Mouse (Mus musculus) forebrain, embryonic 10.5 days (tissue): Measurements from ENCODE around the gene Slc24a2. TPM values are rescaled to one million over a fixed set of nuclear protein-coding genes. Genes with fewer than 3 reads are reported as not detected.

ENCODE experiments used
- DNase-seq: peaks from one replicate; pipeline ENCODE4 v3.0.0-alpha.2; 2017; ENCODE audit warnings: low spot score; ENCODE audit errors: extremely low spot score
- H3K27ac ChIP-seq: fragments of 300-500 bp; sonication (generic); 2 replicates; pipeline ENCODE4 v1.5.1; 2016; ENCODE audit warnings: mild to moderate bottlenecking
- H3K27me3 ChIP-seq: fragments of 300-500 bp; sonication (generic); 2 replicates; pipeline ENCODE4 v1.6.1; 2016; ENCODE audit warnings: mild to moderate bottlenecking; ENCODE audit not compliant: poor library complexity, severe bottlenecking
- H3K36me3 ChIP-seq: fragments of 300-500 bp; sonication (generic); replicated peaks from 2 replicates; pipeline ENCODE4 v1.6.1; 2016; ENCODE audit warnings: mild to moderate bottlenecking, moderate library complexity
- H3K4me1 ChIP-seq: fragments of 300-500 bp; sonication (generic); 2 replicates; pipeline ENCODE4 v1.6.1; 2016
- H3K4me3 ChIP-seq: fragments of 300-500 bp; sonication (generic); 2 replicates; pipeline ENCODE4 v1.5.1; 2016; ENCODE audit warnings: mild to moderate bottlenecking, moderate library complexity
- H3K9me3 ChIP-seq: fragments of 300-500 bp; sonication (generic); 2 replicates; pipeline ENCODE4 v1.6.1; 2016; ENCODE audit warnings: mild to moderate bottlenecking, moderate library complexity
- WGBS: fragments of 180-500 bp; shearing (Covaris S2); methylation state at CpG from one replicate; pipeline ENCODE4 v1.1.7; 2016; 5-methylcytosine and 5-hydroxymethylcytosine counted together
- polyA plus RNA-seq: library from polyadenylated mRNA; unstranded; fragments of >200 nt; fragmentation: Nextera tagmentation; extraction: Ambion mirVana; gene quantifications from 2 replicates; pipeline ENCODE4 v1.2.1, GENCODE M21; 2016

Slc24a2 gene
- polyA plus RNA-seq, 1 experiment from 2014 or later: 0.53 TPM

DNA sequence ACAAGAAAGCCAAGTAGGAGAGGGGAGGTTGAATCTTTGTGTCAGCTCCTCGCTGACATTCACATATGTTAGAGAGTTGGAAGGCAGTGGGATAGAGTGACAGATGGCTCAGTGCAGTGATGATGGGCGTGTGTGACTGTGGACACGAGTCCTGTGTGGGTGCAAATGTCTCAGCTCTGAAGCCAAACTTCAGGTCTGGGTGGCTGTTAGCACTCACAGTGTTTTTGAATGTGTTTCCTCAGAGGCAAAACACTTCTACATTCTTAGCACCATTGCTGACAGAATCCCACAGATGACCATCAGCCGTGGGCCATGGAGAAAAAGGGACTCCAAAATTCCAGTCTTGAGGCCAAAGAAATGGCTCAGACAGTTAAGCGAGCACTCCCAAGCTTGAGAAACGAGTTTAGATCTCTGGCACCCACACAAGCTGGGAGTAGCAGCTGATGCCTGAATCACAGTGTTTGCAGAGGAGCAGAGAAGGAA is 167.5 kb downstream of the Slc24a2 start:
- WGBS: 83% methylated on average over 6 of the region's 6 CpGs
- Histone ChIP-seq H3K4me1 (peaks cover 11% of the 10 kb centered on the region), H3K4me3 (no peak overlapping the region), H3K27me3 (no peaks in the 10 kb centered on the region), H3K36me3 (no peaks in the 10 kb centered on the region), H3K27ac (no peak overlapping the region), H3K9me3 (no peaks in the 10 kb centered on the region)
- no peak for DNase-seq

DNA sequence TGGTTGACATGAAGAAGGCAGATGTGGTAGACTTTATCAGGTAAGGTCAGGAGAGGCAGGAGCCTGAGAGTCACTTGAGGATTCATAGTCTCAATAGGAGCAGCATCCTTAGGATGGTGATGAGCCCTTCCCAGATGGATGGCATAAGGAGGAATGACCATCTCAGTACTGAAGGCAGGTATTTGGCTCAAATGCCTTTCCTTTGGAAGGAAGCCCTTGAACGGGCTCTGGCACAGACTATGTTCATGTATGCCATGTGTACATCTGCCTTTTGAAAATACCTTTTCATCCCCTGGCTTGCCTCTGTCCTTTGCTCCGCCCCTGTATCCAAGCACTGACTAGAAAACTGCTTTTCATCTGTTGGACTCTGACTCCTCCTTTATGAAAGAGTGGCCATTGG is 168.6 kb downstream of the Slc24a2 start:
- Histone ChIP-seq H3K36me3 (no peaks in the 10 kb centered on the region), H3K27ac (no peak overlapping the region), H3K4me1 (peaks cover 14% of the 10 kb centered on the region), H3K9me3 (no peaks in the 10 kb centered on the region), H3K4me3 (no peak overlapping the region), H3K27me3 (no peaks in the 10 kb centered on the region)
- 78% methylated on average over 2 of the region's 2 CpGs for WGBS
- no peak for DNase-seq

DNA sequence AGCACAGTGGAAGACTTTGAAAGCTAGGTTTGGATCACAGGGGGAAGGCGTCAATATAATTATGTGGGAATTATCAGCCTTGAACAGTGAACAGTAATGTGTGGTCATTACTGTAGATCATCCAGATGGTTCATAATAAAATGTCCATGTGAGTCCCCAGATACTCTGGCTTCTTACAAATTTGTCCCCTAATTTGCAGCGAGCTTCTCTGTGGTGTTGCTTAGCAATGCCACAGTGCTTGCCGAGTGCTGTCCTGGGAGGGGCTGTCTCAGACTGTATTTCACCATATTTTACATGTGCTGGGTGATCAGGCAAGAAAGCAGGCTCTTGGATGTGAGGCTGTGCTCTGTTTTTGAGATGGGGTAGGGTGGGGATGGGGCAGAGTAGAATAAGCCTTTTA is 172.7 kb downstream of the Slc24a2 start:
- Histone ChIP-seq H3K9me3 (no peaks in the 10 kb centered on the region), H3K36me3 (no peaks in the 10 kb centered on the region), H3K27ac (no peak overlapping the region), H3K4me3 (no peak overlapping the region), H3K27me3 (no peaks in the 10 kb centered on the region), H3K4me1 (peaks cover 14% of the 10 kb centered on the region)
- 79% methylated on average over 3 of the region's 3 CpGs for WGBS
- DNase-seq: no peak

DNA sequence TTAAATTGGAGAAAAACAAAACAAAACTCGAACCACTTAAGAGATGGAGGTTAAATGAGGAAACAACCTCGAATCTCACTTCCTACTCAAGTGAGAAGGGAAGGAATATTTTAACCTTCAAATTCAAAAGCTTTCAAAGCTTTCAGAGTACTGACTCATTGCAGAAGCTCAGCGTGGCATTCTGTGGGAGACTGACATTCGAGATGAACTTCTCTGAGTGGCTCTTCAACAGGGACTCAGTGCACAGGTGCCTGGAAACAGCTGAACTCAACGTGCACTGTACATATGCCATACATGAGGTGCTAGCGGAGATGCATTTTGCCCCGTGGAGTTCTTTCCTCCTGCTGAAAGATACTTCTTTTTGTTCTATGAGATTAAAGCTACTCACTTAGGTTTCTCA is 174.5 kb downstream of the Slc24a2 start:
- DNase-seq: no peak
- H3K4me1 ChIP-seq: peaks cover 6% of the 10 kb centered on the region
- H3K27me3 ChIP-seq: no peaks in the 10 kb centered on the region
- no peak overlapping the region for H3K27ac ChIP-seq
- no peaks in the 10 kb centered on the region for H3K9me3 ChIP-seq
- 85% methylated on average over 7 of the region's 7 CpGs for WGBS
- no peak overlapping the region for H3K4me3 ChIP-seq
- no peaks in the 10 kb centered on the region for H3K36me3 ChIP-seq

DNA sequence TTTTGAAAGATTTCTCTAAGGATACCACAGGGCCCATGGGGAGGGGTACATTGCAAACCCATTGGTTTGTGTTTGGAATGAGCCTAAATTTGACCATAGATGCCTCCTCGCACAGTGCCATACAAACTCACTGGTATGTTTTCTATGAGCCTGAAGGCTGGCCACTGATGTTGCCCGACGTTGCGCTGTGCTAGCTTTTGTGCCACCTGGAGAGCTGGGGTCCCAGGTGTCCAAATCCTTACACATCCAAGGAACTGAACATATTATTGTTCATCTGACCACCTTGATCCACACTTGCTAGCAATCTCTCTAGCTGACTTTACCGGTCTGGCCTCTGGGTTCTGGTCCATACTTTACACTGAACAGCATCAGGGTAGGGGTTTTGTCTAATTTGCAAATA is 177.4 kb downstream of the Slc24a2 start:
- DNase-seq: no peak
- Histone ChIP-seq H3K36me3 (no peaks in the 10 kb centered on the region), H3K4me3 (no peak overlapping the region), H3K9me3 (no peaks in the 10 kb centered on the region), H3K4me1 (peaks cover 4% of the 10 kb centered on the region), H3K27me3 (no peaks in the 10 kb centered on the region), H3K27ac (no peak overlapping the region)
- 97% methylated on average over 5 of the region's 5 CpGs for WGBS

DNA sequence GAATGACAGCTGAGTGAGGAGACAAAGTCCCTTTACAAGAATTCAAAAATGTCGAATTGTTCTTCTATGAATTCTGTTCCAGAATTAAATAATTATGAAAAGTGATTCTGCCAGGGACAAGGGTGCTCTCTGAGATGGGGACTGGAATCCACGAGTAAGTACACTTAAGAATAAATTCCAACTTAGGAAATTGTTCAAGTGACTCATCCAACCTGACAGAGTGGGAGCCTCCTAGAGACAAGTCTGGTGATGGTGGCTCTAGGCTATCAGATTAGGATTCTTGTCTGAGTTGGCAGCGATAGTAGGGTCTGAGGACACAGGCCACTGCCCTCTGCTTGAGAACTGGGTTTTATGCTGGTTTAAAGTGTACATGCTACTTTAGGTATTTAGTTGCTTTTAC is 181.2 kb downstream of the Slc24a2 start:
- H3K27ac ChIP-seq: no peak overlapping the region

DNA sequence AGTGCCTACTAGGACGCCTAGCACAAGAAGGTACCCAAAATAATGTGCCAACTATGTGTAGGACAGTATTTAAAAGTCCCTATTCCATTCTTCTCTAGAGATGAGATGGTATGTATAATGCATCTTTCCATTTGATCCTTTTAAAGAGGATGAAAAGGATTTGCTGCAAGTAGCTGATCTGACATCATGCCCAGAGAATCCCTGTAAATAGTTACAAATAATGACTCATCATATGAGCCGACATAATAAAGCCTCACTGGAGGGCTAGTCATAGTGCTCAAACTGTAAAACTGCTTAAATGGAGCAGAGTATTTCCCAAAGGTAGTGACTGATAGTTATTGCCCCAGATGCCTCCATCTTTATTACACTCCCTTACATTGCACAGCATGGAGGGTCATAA is 183.1 kb downstream of the Slc24a2 start:
- no peaks in the 10 kb centered on the region for H3K9me3 ChIP-seq
- no peaks in the 10 kb centered on the region for H3K27me3 ChIP-seq
- no peak for DNase-seq
- H3K36me3 ChIP-seq: no peaks in the 10 kb centered on the region
- H3K4me1 ChIP-seq: no peaks in the 10 kb centered on the region
- no peak overlapping the region for H3K27ac ChIP-seq
- H3K4me3 ChIP-seq: no peak overlapping the region
- WGBS: 87% methylated on average over 2 of the region's 2 CpGs

More for the DNA sequence above, 181.2 kb downstream of the Slc24a2 start:
- no peak overlapping the region for H3K4me3 ChIP-seq
- H3K4me1 ChIP-seq: no peaks in the 10 kb centered on the region
- no peaks in the 10 kb centered on the region for H3K9me3 ChIP-seq
- no peak for DNase-seq
- WGBS: 81% methylated on average over 3 of the region's 3 CpGs
- H3K36me3 ChIP-seq: no peaks in the 10 kb centered on the region
- H3K27me3 ChIP-seq: no peaks in the 10 kb centered on the region

DNA sequence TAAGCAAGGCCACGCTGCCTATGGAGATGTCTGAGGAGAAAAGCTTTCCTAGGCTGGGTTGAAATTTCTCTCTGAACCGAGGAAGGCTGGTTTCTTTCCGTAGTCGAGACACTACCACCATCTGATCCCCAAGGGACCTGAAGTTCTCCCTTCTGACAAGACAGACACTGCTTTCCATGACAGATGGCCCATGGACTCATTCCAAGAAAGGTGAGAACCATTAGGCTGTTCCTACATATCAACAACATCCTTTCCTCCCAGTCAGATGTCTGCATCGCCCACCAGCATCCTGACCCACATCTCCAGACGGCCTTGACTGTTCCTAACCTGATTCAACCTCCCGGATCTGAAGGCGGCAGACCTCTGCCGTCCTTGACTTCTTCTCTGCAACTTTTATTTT is 187.0 kb downstream of the Slc24a2 start:
- DNase-seq: no peak
- H3K36me3 ChIP-seq: no peaks in the 10 kb centered on the region
- no peak overlapping the region for H3K27ac ChIP-seq
- no peaks in the 10 kb centered on the region for H3K4me1 ChIP-seq
- no peak overlapping the region for H3K4me3 ChIP-seq
- H3K9me3 ChIP-seq: no peaks in the 10 kb centered on the region
- 94% methylated on average over 9 of the region's 9 CpGs for WGBS
- no peaks in the 10 kb centered on the region for H3K27me3 ChIP-seq

DNA sequence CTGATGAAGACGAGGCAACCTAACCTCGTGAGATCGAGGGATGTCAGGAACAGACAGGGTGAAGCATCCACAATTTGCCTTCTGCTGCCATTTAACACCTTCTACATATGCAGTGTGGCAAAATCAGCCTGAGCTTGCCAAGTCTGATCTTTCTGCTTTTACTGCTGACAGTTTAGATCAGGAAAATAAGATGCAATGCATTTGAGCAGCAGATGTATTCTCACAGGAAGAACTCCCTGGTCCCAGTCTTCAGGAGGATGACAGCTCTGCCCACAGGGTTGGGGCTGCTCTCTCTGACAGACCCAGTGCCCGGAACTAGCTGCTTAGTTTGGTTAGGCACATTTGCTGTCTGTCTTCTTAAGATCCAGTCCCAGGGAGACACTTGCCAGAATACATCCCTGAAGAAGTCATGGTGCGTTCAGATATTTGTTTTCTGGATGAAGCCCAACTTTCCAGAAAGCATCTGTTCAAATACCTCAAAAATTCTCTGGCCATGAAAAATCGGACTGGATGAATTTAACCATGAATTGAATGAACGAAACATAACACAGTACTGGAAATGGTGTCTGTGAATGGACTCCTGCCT is 188.8 kb downstream of the Slc24a2 start:
- 89% methylated on average over 7 of the region's 7 CpGs for WGBS
- H3K4me1 ChIP-seq: no peaks in the 10 kb centered on the region
- H3K27me3 ChIP-seq: no peaks in the 10 kb centered on the region
- no peaks in the 10 kb centered on the region for H3K36me3 ChIP-seq
- no peak overlapping the region for H3K27ac ChIP-seq
- H3K9me3 ChIP-seq: no peaks in the 10 kb centered on the region
- no peak overlapping the region for H3K4me3 ChIP-seq
- DNase-seq: no peak

DNA sequence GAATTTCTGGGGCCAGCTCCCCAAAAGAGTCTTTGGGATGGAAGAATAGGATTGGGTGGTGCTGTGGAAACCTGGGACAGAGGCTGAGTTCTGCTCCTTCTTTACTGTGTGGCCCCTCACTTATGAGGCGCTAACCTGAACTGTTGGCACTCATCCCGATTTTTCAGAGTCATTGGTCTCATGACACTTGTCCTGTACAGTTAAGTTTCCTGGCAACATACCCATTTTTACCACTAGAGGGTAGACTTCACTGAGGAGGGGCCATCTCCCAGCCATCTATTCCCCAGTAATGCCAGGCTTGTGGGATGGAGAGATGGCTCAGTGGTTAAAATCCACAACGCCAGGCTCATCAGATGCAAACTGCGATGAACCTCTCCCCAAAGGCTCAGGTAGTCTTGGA is 192.7 kb downstream of the Slc24a2 start:
- Histone ChIP-seq H3K9me3 (no peaks in the 10 kb centered on the region), H3K4me1 (no peaks in the 10 kb centered on the region), H3K4me3 (no peak overlapping the region), H3K27me3 (no peaks in the 10 kb centered on the region), H3K27ac (no peak overlapping the region), H3K36me3 (no peaks in the 10 kb centered on the region)
- no peak for DNase-seq
- WGBS: 84% methylated on average over 4 of the region's 4 CpGs

DNA sequence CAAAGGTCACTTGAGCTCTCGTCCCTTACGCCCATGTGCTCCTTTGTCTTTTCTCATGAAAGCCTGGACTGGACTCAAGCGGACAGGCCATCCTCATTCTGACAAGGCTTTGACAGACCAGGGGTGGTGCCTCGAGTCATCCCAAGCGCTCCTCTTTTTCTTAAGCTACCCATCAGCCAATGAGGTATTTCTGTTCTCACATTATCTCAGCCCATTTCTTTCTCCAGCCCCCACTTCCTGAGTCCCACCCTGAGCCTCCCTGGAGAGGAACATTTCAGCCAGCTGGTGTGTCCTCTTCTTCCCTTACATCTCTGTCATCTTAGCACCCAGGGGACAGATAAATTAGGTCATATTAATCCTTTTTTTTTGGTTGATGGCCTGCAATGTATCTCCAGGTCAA is 193.8 kb downstream of the Slc24a2 start:
- DNase-seq: no peak
- Histone ChIP-seq H3K27me3 (no peaks in the 10 kb centered on the region), H3K36me3 (no peaks in the 10 kb centered on the region), H3K4me1 (no peaks in the 10 kb centered on the region), H3K4me3 (no peak overlapping the region), H3K27ac (no peak overlapping the region), H3K9me3 (no peaks in the 10 kb centered on the region)
- WGBS: 73% methylated on average over 5 of the region's 5 CpGs

DNA sequence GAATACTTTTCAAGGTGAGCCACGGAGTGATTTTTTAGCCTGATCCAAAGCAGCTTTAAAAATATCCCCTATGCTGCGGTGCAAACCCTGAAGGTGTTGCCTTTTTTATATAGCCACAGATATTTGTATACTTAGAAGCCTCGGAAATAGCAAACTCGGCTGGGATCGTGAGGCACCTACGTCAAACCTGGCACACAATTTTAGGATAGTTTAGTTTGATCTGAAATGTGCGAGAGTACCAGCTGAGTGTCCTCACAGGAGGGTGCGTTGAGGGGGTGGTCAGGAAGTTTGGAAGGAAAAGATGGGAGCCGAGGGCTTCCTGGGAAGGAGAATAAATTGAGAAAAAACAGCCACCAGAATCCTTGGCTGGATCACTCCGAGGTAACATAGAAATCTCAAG is 194.6 kb downstream of the Slc24a2 start:
- 89% methylated on average over 10 of the region's 10 CpGs for WGBS
- Histone ChIP-seq H3K4me1 (no peaks in the 10 kb centered on the region), H3K27me3 (no peaks in the 10 kb centered on the region), H3K4me3 (no peak overlapping the region), H3K27ac (no peak overlapping the region), H3K36me3 (no peaks in the 10 kb centered on the region), H3K9me3 (no peaks in the 10 kb centered on the region)
- DNase-seq: no peak

DNA sequence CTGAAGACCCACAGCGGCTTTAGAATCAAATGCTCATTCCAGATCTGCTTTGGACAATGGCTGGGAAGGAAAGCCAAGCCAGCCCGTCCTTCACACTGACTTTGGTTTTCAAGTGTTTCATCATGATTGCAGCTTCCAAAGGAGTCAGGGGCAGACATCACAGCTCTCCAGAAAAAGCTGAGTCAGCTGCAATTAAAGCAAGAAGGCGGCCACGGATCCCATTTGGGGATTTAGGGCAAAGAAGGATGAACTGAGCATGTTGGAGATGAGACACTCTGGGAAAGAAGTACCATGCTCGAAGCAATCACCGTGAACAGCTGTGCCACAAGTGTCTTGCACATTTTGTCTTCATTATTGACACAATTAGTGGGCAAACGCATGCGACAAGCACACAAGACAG is 197.6 kb downstream of the Slc24a2 start:
- H3K4me1 ChIP-seq: no peaks in the 10 kb centered on the region
- WGBS: 93% methylated on average over 8 of the region's 8 CpGs
- H3K9me3 ChIP-seq: no peaks in the 10 kb centered on the region
- no peak overlapping the region for H3K27ac ChIP-seq
- no peak overlapping the region for H3K4me3 ChIP-seq
- H3K36me3 ChIP-seq: no peaks in the 10 kb centered on the region
- no peaks in the 10 kb centered on the region for H3K27me3 ChIP-seq
- DNase-seq: no peak

DNA sequence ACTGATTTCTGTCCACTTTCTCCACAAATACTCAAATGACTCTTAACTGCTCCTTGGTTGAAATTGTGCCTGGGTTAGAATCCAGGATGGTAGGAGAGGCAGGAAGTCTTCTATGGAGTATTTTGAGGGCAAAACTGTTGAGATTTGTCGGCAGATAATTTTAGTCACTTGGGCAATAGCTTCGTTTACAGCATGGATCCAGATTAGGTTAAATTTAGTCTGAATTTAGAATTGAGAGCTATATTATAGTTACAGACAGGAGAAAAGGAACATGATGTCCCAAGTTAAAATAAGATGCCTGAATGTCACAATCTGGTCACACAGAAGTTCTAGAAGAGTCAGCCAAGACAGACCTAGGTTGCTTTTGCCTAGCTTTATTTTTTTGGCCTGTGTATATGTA is 199.2 kb downstream of the Slc24a2 start:
- WGBS: 94% methylated on average over 2 of the region's 2 CpGs
- Histone ChIP-seq H3K9me3 (no peaks in the 10 kb centered on the region), H3K27ac (no peak overlapping the region), H3K4me3 (no peak overlapping the region), H3K36me3 (no peaks in the 10 kb centered on the region), H3K4me1 (peaks cover 6% of the 10 kb centered on the region), H3K27me3 (no peaks in the 10 kb centered on the region)
- no peak for DNase-seq
